Mouse (Mus musculus) retina, postnatal 7 days (tissue): ENCODE data around the gene Olfr1012.
"Not testable (repeated sequence)": the region's sequence is repeated elsewhere in the genome, so short reads cannot be mapped to it uniquely, and the experiment has no call there.

ENCODE experiments used
- DNase-seq: peaks from one replicate; pipeline ENCODE4 v3.0.0-alpha.2; 2012; ENCODE audit warnings: low read depth, low spot score

Olfr1012 gene

GRCm38 (mm10) chr2:85762666-85763065, at the start of gene Olfr1012:
Gene Olfr1012, minus strand, starts transcription at chr2:85762766.
- DNase-seq, result no peak

GRCm38 (mm10) chr2:85804501-85804900, 41.9 kb upstream of the Olfr1012 start:
- no peak for DNase-seq

GRCm38 (mm10) chr2:85802444-85802843, 39.9 kb upstream of the Olfr1012 start, which contains the start of gene Olfr1016:
Gene Olfr1016, minus strand, starts transcription at chr2:85802544.
- DNase-seq, result no peak

- DNase-seq, result no peak
Measured at GRCm38 (mm10) chr2:85792331-85792730, 29.8 kb upstream of the Olfr1012 start.

- no peak for DNase-seq
Measured at GRCm38 (mm10) chr2:85781717-85782116, 19.2 kb upstream of the Olfr1012 start, which contains the start of gene Olfr1015. Gene Olfr1015, plus strand, starts transcription at chr2:85782017.

- DNase-seq, result no peak
Measured at GRCm38 (mm10) chr2:85772413-85772812, 9.8 kb upstream of the Olfr1012 start, which contains the start of gene Olfr1014. Gene Olfr1014, plus strand, starts transcription at chr2:85772713.

GRCm38 (mm10) chr2:85766798-85767197, 4.2 kb upstream of the Olfr1012 start, which contains the start of gene Olfr1013:
Gene Olfr1013, plus strand, starts transcription at chr2:85767098.
- DNase-seq, result no peak

GRCm38 (mm10) chr2:85753822-85754221, 8.7 kb downstream of the Olfr1012 start:
- DNase-seq, result no peak

GRCm38 (mm10) chr2:85725793-85726192, 36.8 kb downstream of the Olfr1012 start:
- DNase-seq, result peak; percentile 2

GRCm38 (mm10) chr2:85715119-85715518, 47.4 kb downstream of the Olfr1012 start, which contains the start of gene Olfr1009:
Gene Olfr1009, plus strand, starts transcription at chr2:85715419.
- DNase-seq, result no peak

GRCm38 (mm10) chr2:85711159-85711558, 51.4 kb downstream of the Olfr1012 start:
- DNase-seq, result no peak

- not testable (repeated sequence) for DNase-seq
Measured at GRCm38 (mm10) chr2:85710680-85711079, 51.9 kb downstream of the Olfr1012 start.
